Mouse (Mus musculus) olfactory bulb, adult 2 months (tissue): ENCODE results near the gene Zbtb37.

ENCODE experiments used
- CTCF ChIP-seq: fragments of 200-500 bp; IDR thresholded peaks from 2 replicates; pipeline ENCODE4 v1.5.1; 2012; ENCODE audit warnings: low read depth, mild to moderate bottlenecking, low read length, moderate library complexity; ENCODE audit not compliant: insufficient read depth
- POLR2A ChIP-seq: fragments of 200-500 bp; IDR thresholded peaks from 2 replicates; pipeline ENCODE4 v1.6.1; 2012; ENCODE audit warnings: mild to moderate bottlenecking, low read depth, low read length, moderate library complexity; ENCODE audit not compliant: insufficient read depth

DNA sequence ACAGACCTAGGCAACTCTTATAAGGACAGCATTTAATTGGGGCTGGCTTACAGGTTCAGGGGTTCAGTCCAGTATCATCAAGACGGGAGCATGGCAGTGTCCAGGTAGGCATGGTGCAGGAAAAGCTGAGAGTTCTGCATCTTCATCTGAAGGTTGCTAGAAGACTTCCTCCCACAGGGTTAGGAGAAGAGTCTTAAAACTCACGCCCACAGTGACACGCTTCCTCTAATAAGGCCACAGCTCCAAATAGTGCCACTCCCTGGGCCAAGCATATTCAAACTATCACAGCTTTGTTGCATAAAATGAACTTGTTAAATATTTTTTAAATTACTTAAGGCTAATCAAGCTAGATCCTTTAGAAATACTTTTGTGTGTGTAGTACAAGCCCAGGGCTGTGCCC, 42.6 kb upstream of the Zbtb37 start:
- TF ChIP-seq POLR2A: no peak
- no peak for TF ChIP-seq CTCF
